Mouse (Mus musculus) ovary, postnatal 10 days (tissue): ENCODE data around the gene Dlgap4.

ENCODE experiments used
- DNase-seq: peaks from one replicate; pipeline ENCODE4 v3.0.0; 2022; ENCODE audit warnings: low spot score

Gene Dlgap4

GRCm38 (mm10) chr2:156806886-156807285 lies 193.4 kb downstream of the Dlgap4 start:
- DNase-seq, result no peak

- DNase-seq, result peak; percentile 55
Observed at GRCm38 (mm10) chr2:156809579-156809978, 196.1 kb downstream of the Dlgap4 start.

- DNase-seq, result no peak
Observed at GRCm38 (mm10) chr2:156810716-156811115, 197.2 kb downstream of the Dlgap4 start.

GRCm38 (mm10) chr2:156811556-156811955 lies 198.1 kb downstream of the Dlgap4 start:
- no peak for DNase-seq
